In genomic region chrX:151344501-151344984, GRCm38 (mm10) we compare ENCODE assay signal across 8 mouse cellular contexts. TPM values are rescaled to one million over a fixed set of nuclear protein-coding genes. Genes with fewer than 3 reads are reported as not detected.
A peak's percentile ranks its signal among the peaks of the same experiment; 100 is the strongest.
DNase-seq lines count a peak whose midpoint lies in the region; ATAC-seq lines count a peak whose summit lies in the region.

No protein-coding gene starts in this region.

- ATAC-seq in hindbrain, embryonic 15.5 days (ENCODE audit: low FRiP score, low read depth), result peak; percentile 69

- no peaks in the 10 kb centered on the region for H3K36me3 ChIP-seq in hindbrain, embryonic 15.5 days

- H3K27ac ChIP-seq in hindbrain, embryonic 15.5 days (replicated peaks), result peak overlapping the region; percentile 94

- 25% methylated on average over 33 of the region's 33 CpGs for WGBS in hindbrain, embryonic 15.5 days

- DNase-seq in WW6 (ENCODE audit: low read depth, low spot score), result peak; percentile 11
- peak; percentile 78 for DNase-seq in cerebellum, adult 9-11 months
- peak; percentile 15 to 26 for DNase-seq in frontal cortex, postnatal 25 days (ENCODE audit: low spot score in 2 of 2)
- DNase-seq in left cerebral cortex, adult 18-20 months (ENCODE audit: low spot score in 2 of 2), result peak; percentile 31 to 37
- DNase-seq in lung, postnatal 4 days, result peak; percentile 57 to 58
- peak; percentile 47 for DNase-seq in right cerebral cortex, adult 18-20 months
- peak; percentile 15 for DNase-seq in urinary bladder, postnatal 25 days (ENCODE audit: low spot score)

- peak overlapping the region; percentile 58 for H3K9ac ChIP-seq in hindbrain, embryonic 15.5 days

- 0 out of 2 replicates have a peak, but pooled peaks cover 2% of the 10 kb centered on the region for H3K27me3 ChIP-seq in hindbrain, embryonic 15.5 days

- H3K4me2 ChIP-seq in hindbrain, embryonic 15.5 days, result peak overlapping the region; percentile 62

- H3K4me3 ChIP-seq in hindbrain, embryonic 15.5 days, result peak overlapping the region; percentile 71

- H3K9me3 ChIP-seq in hindbrain, embryonic 15.5 days, result no peaks in the 10 kb centered on the region

- H3K4me1 ChIP-seq in hindbrain, embryonic 15.5 days (replicated peaks), result peaks cover 19% of the 10 kb centered on the region

RNA-seq across cellular contexts. Expression of gene Fam120c, which starts 0.6 kb away (rescaled TPM):
- polyA plus RNA-seq in hindbrain, embryonic 15.5 days (2015; fragmentation: Nextera tagmentation; extraction: Ambion mirVana), result 7.1 and 7.5 TPM in 2 replicates
- total RNA-seq in left cerebral cortex, adult 18-20 months (2021), result 10 to 100 TPM; 42.5 to 44.1 TPM

Comparison
In these comparisons a context has a peak if more than half of its experiments do, and no peak if none do; other contexts are left out.
1. Peak in every context shown above with its lines: DNase-seq, ATAC-seq, H3K4me3 ChIP-seq and H3K27ac ChIP-seq.
2. DNase-seq: peak in every context shown above with its lines; median percentile 78 in cerebellum, adult 9-11 months; 58 in lung, postnatal 4 days; 47 in right cerebral cortex, adult 18-20 months; 34 in left cerebral cortex, adult 18-20 months; 20 in frontal cortex, postnatal 25 days; 15 in urinary bladder, postnatal 25 days; 11 in WW6.